Mouse (Mus musculus): Measurements from ENCODE around the gene Shisa3. TPM values are rescaled to one million over a fixed set of nuclear protein-coding genes. Genes with fewer than 3 reads are reported as not detected.

Shisa3 gene
- polyA plus RNA-seq, 1 experiment: 0.88 TPM

- no peak for DNase-seq
- 78% methylated on average over 9 of the region's 9 CpGs for WGBS
- Histone ChIP-seq H3K4me1 (ENCODE audit: control insufficient read depth, insufficient read depth, low read length) (no peaks in the 10 kb centered on the region), H3K4me3 (replicated peaks; ENCODE audit: extremely low read depth, low read depth, low read length) (no peak overlapping the region)
- TF ChIP-seq CTCF (IDR thresholded peaks at IDR 0.05; ENCODE audit: insufficient read depth, low read length) (no peak), POLR2A (IDR thresholded peaks at IDR 0.05; ENCODE audit: borderline replicate concordance, extremely low read depth, low read depth, low read length) (no peak)
Observed at GRCm38 (mm10) chr5:67599935-67600334, 7.7 kb upstream of the Shisa3 start.

GRCm38 (mm10) chr5:67605951-67606350, 1.7 kb upstream of the Shisa3 start:
- TF ChIP-seq POLR2A (IDR thresholded peaks at IDR 0.05; ENCODE audit: borderline replicate concordance, extremely low read depth, low read depth, low read length) (no peak), CTCF (IDR thresholded peaks at IDR 0.05; ENCODE audit: insufficient read depth, low read length) (no peak)
- Histone ChIP-seq H3K4me1 (ENCODE audit: control insufficient read depth, insufficient read depth, low read length) (peaks cover 11% of the 10 kb centered on the region), H3K4me3 (replicated peaks; ENCODE audit: extremely low read depth, low read depth, low read length) (no peak overlapping the region)
- DNase-seq: no peak
- 39% methylated on average over 5 of the region's 5 CpGs for WGBS

- peak; percentile 37 for DNase-seq
- TF ChIP-seq POLR2A (IDR thresholded peaks at IDR 0.05; ENCODE audit: borderline replicate concordance, extremely low read depth, low read depth, low read length) (no peak), CTCF (IDR thresholded peaks at IDR 0.05; ENCODE audit: insufficient read depth, low read length) (no peak)
- WGBS: 4% methylated on average over 66 of the region's 66 CpGs
- Histone ChIP-seq H3K4me1 (ENCODE audit: control insufficient read depth, insufficient read depth, low read length) (peaks cover 11% of the 10 kb centered on the region), H3K4me3 (replicated peaks; ENCODE audit: extremely low read depth, low read depth, low read length) (peak overlapping the region; percentile 41)
Observed at GRCm38 (mm10) chr5:67606916-67607803, 522 bp upstream of the Shisa3 start.

- TF ChIP-seq POLR2A (IDR thresholded peaks at IDR 0.05; ENCODE audit: borderline replicate concordance, extremely low read depth, low read depth, low read length) (no peak), CTCF (IDR thresholded peaks at IDR 0.05; ENCODE audit: insufficient read depth, low read length) (no peak)
- no peak for DNase-seq
- WGBS: 20% methylated on average over 31 of the region's 31 CpGs
- Histone ChIP-seq H3K4me3 (replicated peaks; ENCODE audit: extremely low read depth, low read depth, low read length) (no peak overlapping the region), H3K4me1 (ENCODE audit: control insufficient read depth, insufficient read depth, low read length) (peaks cover 11% of the 10 kb centered on the region)
Observed at GRCm38 (mm10) chr5:67608674-67609519, 1.2 kb downstream of the Shisa3 start.

GRCm38 (mm10) chr5:67609520-67609837, 1.8 kb downstream of the Shisa3 start:
- Histone ChIP-seq H3K4me3 (replicated peaks; ENCODE audit: extremely low read depth, low read depth, low read length) (no peak overlapping the region), H3K4me1 (ENCODE audit: control insufficient read depth, insufficient read depth, low read length) (peaks cover 11% of the 10 kb centered on the region)
- no peak for DNase-seq
- TF ChIP-seq CTCF (IDR thresholded peaks at IDR 0.05; ENCODE audit: insufficient read depth, low read length) (no peak), POLR2A (IDR thresholded peaks at IDR 0.05; ENCODE audit: borderline replicate concordance, extremely low read depth, low read depth, low read length) (no peak)
- 26% methylated on average over 2 of the region's 2 CpGs for WGBS

GRCm38 (mm10) chr5:67621230-67621629, 13.5 kb downstream of the Shisa3 start:
- TF ChIP-seq POLR2A (IDR thresholded peaks at IDR 0.05; ENCODE audit: borderline replicate concordance, extremely low read depth, low read depth, low read length): no peak
- TF ChIP-seq CTCF (IDR thresholded peaks at IDR 0.05; ENCODE audit: insufficient read depth, low read length): no peak
- DNase-seq: no peak
- Histone ChIP-seq H3K4me3 (replicated peaks; ENCODE audit: extremely low read depth, low read depth, low read length) (no peak overlapping the region), H3K4me1 (ENCODE audit: control insufficient read depth, insufficient read depth, low read length) (no peaks in the 10 kb centered on the region)
- 81% methylated on average over 12 of the region's 12 CpGs for WGBS

GRCm38 (mm10) chr5:67628180-67628940, 20.7 kb downstream of the Shisa3 start:
- 57% methylated on average over 9 of the region's 9 CpGs for WGBS
- no peak for DNase-seq
- TF ChIP-seq POLR2A (IDR thresholded peaks at IDR 0.05; ENCODE audit: borderline replicate concordance, extremely low read depth, low read depth, low read length) (no peak), CTCF (IDR thresholded peaks at IDR 0.05; ENCODE audit: insufficient read depth, low read length) (no peak)
- H3K4me1 ChIP-seq (ENCODE audit: control insufficient read depth, insufficient read depth, low read length): no peaks in the 10 kb centered on the region; the same call in 1 of the 2 replicates
- no peak overlapping the region for H3K4me3 ChIP-seq (replicated peaks; ENCODE audit: extremely low read depth, low read depth, low read length)

GRCm38 (mm10) chr5:67629440-67629839, 21.8 kb downstream of the Shisa3 start:
- 70% methylated on average over 7 of the region's 7 CpGs for WGBS
- no peak for TF ChIP-seq CTCF (IDR thresholded peaks at IDR 0.05; ENCODE audit: insufficient read depth, low read length)
- TF ChIP-seq POLR2A (IDR thresholded peaks at IDR 0.05; ENCODE audit: borderline replicate concordance, extremely low read depth, low read depth, low read length): no peak
- H3K4me3 ChIP-seq (replicated peaks; ENCODE audit: extremely low read depth, low read depth, low read length): no peak overlapping the region
- H3K4me1 ChIP-seq (ENCODE audit: control insufficient read depth, insufficient read depth, low read length): peaks cover 4% of the 10 kb centered on the region; the same call in 1 of the 2 replicates
- DNase-seq: no peak

GRCm38 (mm10) chr5:67629861-67630260, 22.2 kb downstream of the Shisa3 start:
- WGBS: 86% methylated on average over 6 of the region's 6 CpGs
- no peak overlapping the region for H3K4me3 ChIP-seq (replicated peaks; ENCODE audit: extremely low read depth, low read depth, low read length)
- DNase-seq: no peak
- no peak for TF ChIP-seq CTCF (IDR thresholded peaks at IDR 0.05; ENCODE audit: insufficient read depth, low read length)
- H3K4me1 ChIP-seq (ENCODE audit: control insufficient read depth, insufficient read depth, low read length): peaks cover 4% of the 10 kb centered on the region; the same call in 1 of the 2 replicates
